Mouse (Mus musculus): ENCODE measurements at regions not wholly inside any gene's neighbourhood (a gene's known extent, or its start where the extent isn't known, plus 50 kb on each side); places are given as distances from the start of the nearest gene placed in this dataset.

DNA sequence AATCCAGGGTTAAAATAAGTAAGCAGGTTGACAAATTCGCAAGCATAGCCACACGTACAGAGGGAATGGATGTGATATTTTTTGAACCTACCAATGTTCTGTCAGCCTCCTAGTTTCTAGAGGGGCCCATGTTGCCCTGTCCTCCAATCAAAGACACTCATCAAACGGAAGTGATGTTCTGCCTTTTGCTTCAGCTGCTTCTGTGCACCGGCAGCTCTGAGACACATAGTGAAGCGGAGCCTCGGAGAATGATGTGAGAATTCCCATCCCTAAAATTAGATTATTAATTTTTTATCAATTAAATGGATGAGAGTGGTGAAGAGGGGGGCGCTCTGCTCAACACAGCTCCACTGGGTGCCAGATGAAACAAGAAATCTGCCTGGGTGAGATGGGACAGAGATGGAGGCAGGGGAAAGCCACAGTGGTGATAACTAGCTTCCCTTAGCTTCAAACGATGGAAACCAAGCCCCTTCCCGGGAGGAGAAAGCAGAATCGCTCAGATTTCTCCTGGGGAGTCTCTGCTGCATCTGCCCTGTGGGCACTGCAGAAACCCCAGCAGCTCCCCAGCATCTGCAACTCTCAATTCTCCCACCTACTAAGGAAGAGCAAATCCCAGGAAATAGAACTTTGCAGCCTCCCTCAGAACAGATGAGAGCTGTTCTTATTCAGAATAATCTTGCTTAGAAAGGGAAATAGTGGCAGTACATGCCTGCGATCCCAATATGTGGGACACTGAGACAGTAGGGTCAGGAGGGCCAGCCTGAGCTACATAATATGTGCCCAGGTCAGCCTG is 391.7 kb upstream of the Clint1 start:
- no peaks in the 10 kb centered on the region for H3K9me3 ChIP-seq (ENCODE audit: control insufficient read depth)
- no peaks in the 10 kb centered on the region for H3K27me3 ChIP-seq (replicated peaks; ENCODE audit: control insufficient read depth, insufficient read depth, low read length)
- H3K27ac ChIP-seq (ENCODE audit: low read depth, low read length): no peak overlapping the region
- H3K4me3 ChIP-seq (ENCODE audit: low read depth, low read length): no peak overlapping the region
- TF ChIP-seq CTCF (IDR thresholded peaks at IDR 0.05; ENCODE audit: low read depth): no peak
- no peak for ATAC-seq
- no peaks in the 10 kb centered on the region for H3K36me3 ChIP-seq (ENCODE audit: control insufficient read depth, insufficient read depth)
- H3K4me1 ChIP-seq (replicated peaks; ENCODE audit: control insufficient read depth, insufficient read depth, low read length): no peaks in the 10 kb centered on the region
- no peak overlapping the region for H3K9ac ChIP-seq (ENCODE audit: low read depth, low read length)
- H3K4me2 ChIP-seq (replicated peaks; ENCODE audit: low read depth): no peak overlapping the region
- WGBS: 84% methylated on average over 11 of the region's 11 CpGs

DNA sequence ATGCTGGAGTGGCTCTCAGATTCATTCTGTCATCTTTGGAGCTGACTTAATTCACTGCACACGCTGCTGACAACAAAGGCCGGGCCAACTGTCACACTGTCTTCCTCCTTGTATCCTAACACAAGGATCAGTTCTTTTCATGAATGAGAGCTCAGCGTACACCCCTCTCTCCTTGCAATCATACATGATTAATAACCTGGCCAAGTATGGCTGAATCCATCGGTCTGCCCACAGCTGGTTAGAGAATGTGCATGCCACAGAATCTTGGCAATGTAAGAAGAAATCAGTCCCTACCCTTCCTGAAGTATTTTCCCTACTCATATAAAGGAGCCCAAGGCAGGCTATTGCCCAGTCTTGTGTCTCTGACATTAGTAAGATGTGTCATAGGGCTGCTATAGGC is 387.4 kb upstream of the Clint1 start:
- TF ChIP-seq CTCF (IDR thresholded peaks at IDR 0.05; ENCODE audit: low read depth): no peak
- 80% methylated on average over 4 of the region's 4 CpGs for WGBS
- no peak overlapping the region for H3K4me2 ChIP-seq (replicated peaks; ENCODE audit: low read depth)
- ATAC-seq: no peak
- no peaks in the 10 kb centered on the region for H3K36me3 ChIP-seq (ENCODE audit: control insufficient read depth, insufficient read depth)
- H3K4me3 ChIP-seq (ENCODE audit: low read depth, low read length): no peak overlapping the region
- no peak overlapping the region for H3K9ac ChIP-seq (ENCODE audit: low read depth, low read length)
- no peaks in the 10 kb centered on the region for H3K27me3 ChIP-seq (replicated peaks; ENCODE audit: control insufficient read depth, insufficient read depth, low read length)
- H3K9me3 ChIP-seq (ENCODE audit: control insufficient read depth): no peaks in the 10 kb centered on the region
- H3K27ac ChIP-seq (ENCODE audit: low read depth, low read length): no peak overlapping the region
- no peaks in the 10 kb centered on the region for H3K4me1 ChIP-seq (replicated peaks; ENCODE audit: control insufficient read depth, insufficient read depth, low read length)

DNA sequence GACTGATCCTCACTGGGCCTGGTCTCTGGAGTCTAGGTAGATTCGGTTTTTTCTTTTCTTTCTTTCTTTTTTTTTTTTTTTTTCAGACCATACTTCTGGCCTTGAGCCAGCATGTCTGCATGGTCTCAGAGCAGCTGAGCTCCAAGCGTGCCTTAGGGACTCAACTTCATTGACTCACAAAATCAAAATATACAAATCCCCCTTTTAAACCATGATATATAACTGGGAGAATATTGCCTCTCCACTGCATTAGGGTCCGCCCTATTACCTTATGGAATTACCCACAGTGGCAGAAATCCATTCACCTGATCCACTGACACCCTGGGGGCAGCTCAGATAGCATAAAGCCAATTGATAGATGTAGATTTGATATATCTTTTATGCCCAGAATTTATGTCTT is 385.5 kb upstream of the Clint1 start:
- TF ChIP-seq CTCF (IDR thresholded peaks at IDR 0.05; ENCODE audit: low read depth): no peak
- Histone ChIP-seq H3K4me1 (replicated peaks; ENCODE audit: control insufficient read depth, insufficient read depth, low read length) (no peaks in the 10 kb centered on the region), H3K27me3 (replicated peaks; ENCODE audit: control insufficient read depth, insufficient read depth, low read length) (no peaks in the 10 kb centered on the region), H3K9ac (ENCODE audit: low read depth, low read length) (no peak overlapping the region), H3K9me3 (ENCODE audit: control insufficient read depth) (no peaks in the 10 kb centered on the region), H3K36me3 (ENCODE audit: control insufficient read depth, insufficient read depth) (no peaks in the 10 kb centered on the region), H3K4me3 (ENCODE audit: low read depth, low read length) (no peak overlapping the region), H3K27ac (ENCODE audit: low read depth, low read length) (no peak overlapping the region), H3K4me2 (replicated peaks; ENCODE audit: low read depth) (no peak overlapping the region)
- ATAC-seq: no peak
- 63% methylated on average over 3 of the region's 3 CpGs for WGBS

DNA sequence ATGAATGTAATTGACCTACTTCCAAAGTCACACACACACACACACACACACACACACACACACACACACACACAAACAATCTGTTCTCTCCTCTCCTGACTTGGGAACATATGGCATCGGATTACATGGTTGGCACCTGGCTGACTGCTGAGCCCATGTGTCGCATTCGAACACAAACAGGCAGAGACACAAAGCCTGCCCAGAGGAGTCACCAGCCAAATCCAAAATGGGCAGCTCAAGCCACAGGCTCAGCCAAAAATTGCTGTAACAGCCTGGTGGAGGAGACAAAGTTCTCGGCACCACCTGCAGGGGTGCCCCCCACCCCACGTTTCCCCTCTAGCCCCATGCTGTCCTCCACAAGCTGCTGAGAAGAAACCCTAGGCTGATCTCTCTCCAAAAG is 379.7 kb upstream of the Clint1 start:
- Histone ChIP-seq H3K4me3 (ENCODE audit: low read depth, low read length) (no peak overlapping the region), H3K9ac (ENCODE audit: low read depth, low read length) (no peak overlapping the region), H3K9me3 (ENCODE audit: control insufficient read depth) (no peaks in the 10 kb centered on the region), H3K27me3 (replicated peaks; ENCODE audit: control insufficient read depth, insufficient read depth, low read length) (no peaks in the 10 kb centered on the region), H3K36me3 (ENCODE audit: control insufficient read depth, insufficient read depth) (no peaks in the 10 kb centered on the region), H3K4me2 (replicated peaks; ENCODE audit: low read depth) (no peak overlapping the region), H3K4me1 (replicated peaks; ENCODE audit: control insufficient read depth, insufficient read depth, low read length) (no peaks in the 10 kb centered on the region), H3K27ac (ENCODE audit: low read depth, low read length) (no peak overlapping the region)
- 61% methylated on average over 5 of the region's 5 CpGs for WGBS
- ATAC-seq: no peak
- no peak for TF ChIP-seq CTCF (IDR thresholded peaks at IDR 0.05; ENCODE audit: low read depth)

DNA sequence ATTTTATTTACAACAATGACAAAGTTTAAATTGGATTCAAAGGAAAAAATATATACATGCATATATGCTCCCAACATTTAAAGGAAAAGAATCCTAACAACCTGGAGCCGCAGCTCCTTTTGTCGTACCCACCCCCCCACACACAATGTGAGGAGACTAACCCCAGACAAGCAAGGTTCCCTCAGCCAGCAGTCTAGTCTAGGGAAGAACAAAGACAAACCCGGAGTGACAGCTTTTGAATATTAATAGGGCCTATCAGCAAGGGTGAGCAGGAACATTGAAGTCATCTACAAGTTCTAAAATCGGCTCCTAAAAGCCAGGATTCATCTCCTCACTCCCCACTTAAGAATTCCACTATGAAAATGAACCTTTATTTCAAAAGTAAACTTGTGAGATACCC is 374.9 kb upstream of the Clint1 start:
- Histone ChIP-seq H3K27ac (ENCODE audit: low read depth, low read length) (no peak overlapping the region), H3K36me3 (ENCODE audit: control insufficient read depth, insufficient read depth) (no peaks in the 10 kb centered on the region), H3K9me3 (ENCODE audit: control insufficient read depth) (no peaks in the 10 kb centered on the region), H3K4me2 (replicated peaks; ENCODE audit: low read depth) (no peak overlapping the region), H3K9ac (ENCODE audit: low read depth, low read length) (no peak overlapping the region), H3K4me1 (replicated peaks; ENCODE audit: control insufficient read depth, insufficient read depth, low read length) (no peaks in the 10 kb centered on the region), H3K4me3 (ENCODE audit: low read depth, low read length) (no peak overlapping the region), H3K27me3 (replicated peaks; ENCODE audit: control insufficient read depth, insufficient read depth, low read length) (no peaks in the 10 kb centered on the region)
- TF ChIP-seq CTCF (IDR thresholded peaks at IDR 0.05; ENCODE audit: low read depth): no peak
- 72% methylated on average over 4 of the region's 4 CpGs for WGBS
- ATAC-seq: no peak

DNA sequence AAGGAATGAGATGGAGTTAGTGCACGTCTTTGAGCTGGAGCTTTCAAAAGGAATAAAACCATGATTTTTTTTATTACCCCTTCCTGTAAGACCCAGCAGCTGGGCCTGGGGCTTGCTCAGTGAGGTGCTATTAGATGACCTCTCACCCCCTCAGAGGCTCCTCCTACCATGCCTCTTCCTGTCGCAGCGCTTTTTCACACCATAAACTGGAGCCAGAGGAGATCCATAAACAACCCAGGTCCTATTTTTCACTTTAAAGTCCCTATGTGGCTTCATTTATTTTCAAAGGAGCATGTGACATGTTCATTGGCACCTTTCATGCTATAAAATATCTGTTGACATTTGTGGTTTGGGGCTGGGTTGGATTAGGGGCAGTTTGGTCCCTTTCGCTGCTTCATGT is 365.9 kb upstream of the Clint1 start:
- Histone ChIP-seq H3K4me1 (replicated peaks; ENCODE audit: control insufficient read depth, insufficient read depth, low read length) (no peaks in the 10 kb centered on the region), H3K4me2 (replicated peaks; ENCODE audit: low read depth) (no peak overlapping the region)
- no peak for ATAC-seq

More for the DNA sequence above, 365.9 kb upstream of the Clint1 start:
- Histone ChIP-seq H3K4me3 (ENCODE audit: low read depth, low read length) (no peak overlapping the region), H3K27me3 (replicated peaks; ENCODE audit: control insufficient read depth, insufficient read depth, low read length) (no peaks in the 10 kb centered on the region), H3K9ac (ENCODE audit: low read depth, low read length) (no peak overlapping the region), H3K9me3 (ENCODE audit: control insufficient read depth) (no peaks in the 10 kb centered on the region), H3K27ac (ENCODE audit: low read depth, low read length) (no peak overlapping the region), H3K36me3 (ENCODE audit: control insufficient read depth, insufficient read depth) (no peaks in the 10 kb centered on the region)
- 81% methylated on average over 4 of the region's 4 CpGs for WGBS
- no peak for TF ChIP-seq CTCF (IDR thresholded peaks at IDR 0.05; ENCODE audit: low read depth)
